17 mouse cellular contexts compared by ENCODE assay signal in genomic region chr1:57265012-57265760, GRCm38 (mm10).
DNase-seq lines count a peak whose midpoint lies in the region; ATAC-seq and TF ChIP-seq lines count a peak whose summit lies in the region.
"Had no signal": no experiment of that assay in that cellular context is flagged by ENCODE, and none has a peak within 500 bp of the region (broad histone marks: within the 10 kb centered on the region; RNA-seq: fewer than 3 reads in every experiment).

No protein-coding gene starts in this region.

- no peaks in the 10 kb centered on the region for H3K9me3 ChIP-seq in hindbrain, embryonic 14.5 days (ENCODE audit: control insufficient read depth, low read length)
- H3K9me3 ChIP-seq in hindbrain, embryonic 10.5 days: no peaks in the 10 kb centered on the region
- no peaks in the 10 kb centered on the region for H3K9me3 ChIP-seq in neural tube, embryonic 15.5 days (replicated peaks)
- H3K9me3 ChIP-seq: heart, embryonic 15.5 days; kidney, embryonic 15.5 days; liver, embryonic 15.5 days; stomach, embryonic 15.5 days had no signal

- TF ChIP-seq CTCF in left cerebral cortex, adult 2 months (IDR thresholded peaks at IDR 0.05): no peak

- H3K4me3 ChIP-seq in hindbrain, embryonic 14.5 days (replicated peaks; ENCODE audit: low read length): no peak overlapping the region
- no peak overlapping the region for H3K4me3 ChIP-seq in hindbrain, embryonic 10.5 days
- no peak overlapping the region for H3K4me3 ChIP-seq in left cerebral cortex, adult 2 months
- H3K4me3 ChIP-seq in neural tube, embryonic 15.5 days (replicated peaks): no peak overlapping the region
- H3K4me3 ChIP-seq: erythroblast, embryonic 14.5 days; heart, embryonic 15.5 days; kidney, embryonic 15.5 days; liver, embryonic 15.5 days; stomach, embryonic 15.5 days had no signal

- no peaks in the 10 kb centered on the region for H3K27me3 ChIP-seq in hindbrain, embryonic 14.5 days (ENCODE audit: control insufficient read depth, insufficient read depth, low read length)
- no peaks in the 10 kb centered on the region; the same call in 1 of the 2 replicates for H3K27me3 ChIP-seq in hindbrain, embryonic 10.5 days (ENCODE audit: insufficient read depth, poor library complexity, severe bottlenecking)
- H3K27me3 ChIP-seq in neural tube, embryonic 15.5 days (replicated peaks): peaks cover 9% of the 10 kb centered on the region
- H3K27me3 ChIP-seq: heart, embryonic 15.5 days; liver, embryonic 15.5 days; stomach, embryonic 15.5 days had no signal

- DNase-seq in hindbrain, embryonic 14.5 days (ENCODE audit: low spot score): no peak
- DNase-seq in hindbrain, embryonic 10.5 days (ENCODE audit: low spot score): no peak
- DNase-seq in left cerebral cortex, adult 2 months (ENCODE audit: extremely low spot score in 1 of 2, low spot score in 2 of 2): peak in 1 of 2 experiments; percentile 19
- DNase-seq in left cerebral cortex, adult 11 months (ENCODE audit: low spot score): no peak
- peak; percentile 14 for DNase-seq in right cerebral cortex, postnatal 25 days
- DNase-seq in right cerebral cortex, postnatal 14 days: no peak
- DNase-seq in cerebellum, adult 11 months: no peak
- DNase-seq: adrenal gland, adult 2 months; cerebellum, adult 8-10 months; lung, postnatal 10 days; thymus, postnatal 36 days had no signal

- no peak overlapping the region for H3K9ac ChIP-seq in hindbrain, embryonic 14.5 days
- no peak overlapping the region for H3K9ac ChIP-seq in neural tube, embryonic 15.5 days (replicated peaks)
- H3K9ac ChIP-seq: heart, embryonic 15.5 days; kidney, embryonic 15.5 days; liver, embryonic 15.5 days; stomach, embryonic 15.5 days had no signal

- no peak for ATAC-seq in hindbrain, embryonic 14.5 days (ENCODE audit: low FRiP score)
- ATAC-seq in neural tube, embryonic 15.5 days (ENCODE audit: low FRiP score): peak; percentile 36; the same call in 1 of the 2 replicates

- intact Hi-C loops in left cerebral cortex, adult 2 months (cut with DNase I): loop anchor here (5.0 kb wide), 3 partner anchors 62 to 1303 kb away; no protein-coding TSS in a partner anchor

- WGBS in hindbrain, embryonic 14.5 days: 40% methylated on average over 12 of the region's 12 CpGs
- 60% methylated on average over 12 of the region's 12 CpGs for WGBS in hindbrain, embryonic 10.5 days
- WGBS in neural tube, embryonic 15.5 days: 21% methylated on average over 12 of the region's 12 CpGs

- H3K4me1 ChIP-seq in hindbrain, embryonic 14.5 days (replicated peaks; ENCODE audit: control insufficient read depth, insufficient read depth, low read length): no peaks in the 10 kb centered on the region
- H3K4me1 ChIP-seq in hindbrain, embryonic 10.5 days (replicated peaks): peaks cover 9% of the 10 kb centered on the region
- H3K4me1 ChIP-seq in neural tube, embryonic 15.5 days: peaks cover 6% of the 10 kb centered on the region; the same call in 1 of the 2 replicates
- H3K4me1 ChIP-seq: heart, embryonic 15.5 days; liver, embryonic 15.5 days; stomach, embryonic 15.5 days had no signal

- H3K4me2 ChIP-seq in hindbrain, embryonic 14.5 days (replicated peaks): peak overlapping the region; percentile 27
- H3K4me2 ChIP-seq in neural tube, embryonic 15.5 days: peak overlapping the region; percentile 37
- H3K4me2 ChIP-seq: heart, embryonic 15.5 days; kidney, embryonic 15.5 days; liver, embryonic 15.5 days; stomach, embryonic 15.5 days had no signal

- no peak overlapping the region for H3K27ac ChIP-seq in hindbrain, embryonic 14.5 days
- no peak overlapping the region for H3K27ac ChIP-seq in hindbrain, embryonic 10.5 days
- peak overlapping the region; percentile 15; the same call in 1 of the 2 replicates for H3K27ac ChIP-seq in left cerebral cortex, adult 2 months
- H3K27ac ChIP-seq in neural tube, embryonic 15.5 days (replicated peaks): no peak overlapping the region
- H3K27ac ChIP-seq: heart, embryonic 15.5 days; kidney, embryonic 15.5 days; liver, embryonic 15.5 days; stomach, embryonic 15.5 days had no signal

- H3K36me3 ChIP-seq in hindbrain, embryonic 14.5 days (replicated peaks; ENCODE audit: control insufficient read depth, insufficient read depth): no peaks in the 10 kb centered on the region
- no peaks in the 10 kb centered on the region for H3K36me3 ChIP-seq in hindbrain, embryonic 10.5 days
- H3K36me3 ChIP-seq in neural tube, embryonic 15.5 days: no peaks in the 10 kb centered on the region
- H3K36me3 ChIP-seq: heart, embryonic 15.5 days; kidney, embryonic 15.5 days; liver, embryonic 15.5 days; stomach, embryonic 15.5 days had no signal
